Comparison of ENCODE assay signal across 23 mouse cellular contexts in the genomic region with DNA sequence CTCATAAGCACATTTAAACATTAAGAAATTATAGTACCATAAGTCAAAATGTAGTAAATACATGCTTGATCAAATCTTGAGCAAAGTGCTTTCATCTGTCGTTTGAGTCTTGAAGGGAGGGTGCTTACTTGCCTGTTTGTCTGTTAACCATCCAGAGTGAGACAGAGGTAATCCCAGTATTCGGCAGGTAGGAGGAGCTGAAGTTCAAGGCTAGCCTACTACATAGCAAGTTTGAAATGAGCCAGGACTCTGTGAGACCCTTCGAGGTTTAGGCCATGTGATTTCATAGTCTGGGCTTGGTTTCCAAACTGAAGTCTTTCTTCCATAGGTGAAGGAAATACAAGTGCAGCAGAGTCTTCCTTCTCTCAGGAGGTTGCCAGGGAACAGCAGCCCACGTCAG. TPM values are rescaled to one million over a fixed set of nuclear protein-coding genes. Genes with fewer than 3 reads are reported as not detected.
A peak's percentile ranks its signal among the peaks of the same experiment; 100 is the strongest.
DNase-seq lines count a peak whose midpoint lies in the region; ATAC-seq and TF ChIP-seq lines count a peak whose summit lies in the region.
"Had no signal": no experiment of that assay in that cellular context is flagged by ENCODE, and none has a peak within 500 bp of the region (broad histone marks: within the 10 kb centered on the region; RNA-seq: fewer than 3 reads in every experiment).

No protein-coding gene starts in this region.

- no peak overlapping the region for H3K4me2 ChIP-seq in kidney, postnatal 0 days (ENCODE audit: low read length)
- H3K4me2 ChIP-seq: embryonic facial prominence, embryonic 15.5 days; heart, embryonic 15.5 days; midbrain, embryonic 15.5 days had no signal

- 71% methylated on average over 4 of the region's 4 CpGs for WGBS in kidney, postnatal 0 days

- H3K27ac ChIP-seq in kidney, postnatal 0 days: no peak overlapping the region
- H3K27ac ChIP-seq in left cerebral cortex, adult 2 months: no peak overlapping the region
- H3K27ac ChIP-seq: embryonic facial prominence, embryonic 15.5 days; heart, embryonic 15.5 days; macrophage; midbrain, embryonic 15.5 days had no signal

- no peak overlapping the region for H3K4me3 ChIP-seq in kidney, postnatal 0 days (replicated peaks; ENCODE audit: low read depth, low read length)
- H3K4me3 ChIP-seq in left cerebral cortex, adult 2 months: no peak overlapping the region
- H3K4me3 ChIP-seq: embryonic facial prominence, embryonic 15.5 days; heart, embryonic 15.5 days; midbrain, embryonic 15.5 days had no signal

- no peaks in the 10 kb centered on the region for H3K4me1 ChIP-seq in kidney, postnatal 0 days (replicated peaks; ENCODE audit: insufficient read depth, low read length)
- H3K4me1 ChIP-seq: embryonic facial prominence, embryonic 15.5 days; heart, embryonic 15.5 days; midbrain, embryonic 15.5 days had no signal

- H3K36me3 ChIP-seq in kidney, postnatal 0 days (ENCODE audit: insufficient read depth, low read length): peaks cover 47% of the 10 kb centered on the region

- intact Hi-C loops in left cerebral cortex, adult 2 months (cut with DNase I): no loop called here

- peak; percentile 9 for DNase-seq in embryo, embryonic 11 days
- no peak for DNase-seq in embryo, embryonic 9.5 days (ENCODE audit: extremely low spot score)
- DNase-seq in kidney, postnatal 0 days (ENCODE audit: low spot score): peak; percentile 13
- no peak for DNase-seq in kidney, postnatal 10 days
- DNase-seq in 416B (ENCODE audit: low read depth): peak; percentile 12
- DNase-seq in induced T-regulatory cell, adult 2 months (ENCODE audit: low read depth): peak; percentile 24
- no peak for DNase-seq in testis, postnatal 10 days (ENCODE audit: low spot score)
- no peak for DNase-seq in left cerebral cortex, adult 2 months (ENCODE audit: extremely low spot score in 1 of 2, low spot score in 2 of 2)
- DNase-seq: adrenal gland, postnatal 36 days; cerebellum, adult 8-10 months; heart, adult 18-20 months; kidney, adult 18-20 months; kidney, postnatal 14 days; left cerebral cortex, postnatal 4 days; lung, adult 2 months; right cerebral cortex, postnatal 14 days; spleen, adult 18-20 months; thymus, adult 18-20 months had no signal

- no peak for ATAC-seq in kidney, postnatal 0 days (replicated peaks; ENCODE audit: low FRiP score, low read depth)
- ATAC-seq: midbrain, embryonic 15.5 days had no signal

- H3K27me3 ChIP-seq in kidney, postnatal 0 days (ENCODE audit: insufficient read depth, low read length): no peaks in the 10 kb centered on the region
- H3K27me3 ChIP-seq: embryonic facial prominence, embryonic 15.5 days; heart, embryonic 15.5 days; midbrain, embryonic 15.5 days had no signal

- no peaks in the 10 kb centered on the region for H3K9me3 ChIP-seq in kidney, postnatal 0 days (replicated peaks; ENCODE audit: low read length)
- H3K9me3 ChIP-seq: embryonic facial prominence, embryonic 15.5 days; heart, embryonic 15.5 days; midbrain, embryonic 15.5 days had no signal

- peak; percentile 34; the same call in 1 of the 2 replicates for TF ChIP-seq CTCF in kidney, postnatal 0 days (IDR thresholded peaks at IDR 0.05; ENCODE audit: low read depth)
- no peak; the same call in none of the 2 replicates for TF ChIP-seq CTCF in left cerebral cortex, adult 2 months (IDR thresholded peaks at IDR 0.05)

- H3K9ac ChIP-seq in kidney, postnatal 0 days (ENCODE audit: low read depth, low read length): no peak overlapping the region
- H3K9ac ChIP-seq: embryonic facial prominence, embryonic 15.5 days; heart, embryonic 15.5 days; midbrain, embryonic 15.5 days had no signal

RNA-seq across cellular contexts. Expression of a gene that starts 24.2 kb away (rescaled TPM):
- 0.30 and 0.33 TPM in 2 replicates for polyA plus RNA-seq in kidney, postnatal 0 days (2015; fragmentation: Nextera tagmentation; extraction: Ambion mirVana)
- total RNA-seq in left cerebral cortex, adult 2 months (2021): 10 to 100 TPM in 1 of 2 experiments, 1 to 10 TPM in 1; 5.7 to 13.1 TPM
- total RNA-seq: hematopoietic stem cell, adult 5-6 weeks had no signal
- polyA plus RNA-seq: macrophage had no signal

RNA-seq across cellular contexts. Expression of a gene that starts 48.9 kb away (rescaled TPM):
- polyA plus RNA-seq in kidney, postnatal 0 days (2015; fragmentation: Nextera tagmentation; extraction: Ambion mirVana): 43.8 and 44.0 TPM in 2 replicates
- 10 to 100 TPM; 46.8 to 53.1 TPM for total RNA-seq in left cerebral cortex, adult 2 months (2021)

RNA-seq across cellular contexts. Expression of a gene that starts 49.1 kb away (rescaled TPM):
- 138 and 141 TPM in 2 replicates for polyA plus RNA-seq in kidney, postnatal 0 days (2015; fragmentation: Nextera tagmentation; extraction: Ambion mirVana)
- total RNA-seq in left cerebral cortex, adult 2 months (2021): 100 to 1,000 TPM; 106 to 115 TPM

Comparison
In these comparisons a context has a peak if more than half of its experiments do, and no peak if none do; other contexts are left out.
1. DNase-seq: peak in embryo, embryonic 11 days (single experiment), kidney, postnatal 0 days (single experiment), 416B (single experiment) and induced T-regulatory cell, adult 2 months (single experiment); none in embryo, embryonic 9.5 days (single experiment), kidney, postnatal 10 days (single experiment), testis, postnatal 10 days (single experiment) and left cerebral cortex, adult 2 months (0 of 2).